Mouse (Mus musculus): Measurements from ENCODE around the gene Alms1.
"Not testable (repeated sequence)": the region's sequence is repeated elsewhere in the genome, so short reads cannot be mapped to it uniquely, and the experiment has no call there.

Alms1 gene

GRCm38 (mm10) chr6:85587396-85588143, at the start of gene Alms1:
Gene Alms1 (plus strand): TSS chr6:85587531.
- DNase-seq = peak; percentile 92 to 93

GRCm38 (mm10) chr6:85543351-85544175, 43.8 kb upstream of the Alms1 start:
- no peak for DNase-seq

GRCm38 (mm10) chr6:85544251-85544881, 43.0 kb upstream of the Alms1 start:
- DNase-seq = no peak

- DNase-seq = no peak
These were observed 39.7 kb upstream of the Alms1 start for GRCm38 (mm10) chr6:85547642-85548041.

GRCm38 (mm10) chr6:85562374-85562773, 25.0 kb upstream of the Alms1 start:
- no peak for DNase-seq

- DNase-seq = peak; percentile 32 to 36
These were observed 14.5 kb upstream of the Alms1 start for GRCm38 (mm10) chr6:85572816-85573215.

GRCm38 (mm10) chr6:85581688-85582087, 5.6 kb upstream of the Alms1 start:
- DNase-seq = no peak

- DNase-seq = no peak
These were observed 2.7 kb upstream of the Alms1 start for GRCm38 (mm10) chr6:85584612-85585011.

- peak; percentile 6 to 9 for DNase-seq
These were observed 445 bp upstream of the Alms1 start for GRCm38 (mm10) chr6:85586805-85587367.

GRCm38 (mm10) chr6:85588164-85588563, 833 bp downstream of the Alms1 start:
- DNase-seq = no peak

GRCm38 (mm10) chr6:85588568-85588967, 1.2 kb downstream of the Alms1 start:
- DNase-seq = no peak

GRCm38 (mm10) chr6:85590116-85590515, 2.8 kb downstream of the Alms1 start:
- DNase-seq = no peak

- no peak for DNase-seq
These were observed 12.0 kb downstream of the Alms1 start for GRCm38 (mm10) chr6:85599310-85599709.

- no peak for DNase-seq
These were observed 23.2 kb downstream of the Alms1 start for GRCm38 (mm10) chr6:85610511-85610910.

GRCm38 (mm10) chr6:85620826-85621225, 33.5 kb downstream of the Alms1 start:
- no peak for DNase-seq

GRCm38 (mm10) chr6:85621600-85621999, 34.3 kb downstream of the Alms1 start:
- DNase-seq = no peak

GRCm38 (mm10) chr6:85624511-85624910, 37.2 kb downstream of the Alms1 start:
- DNase-seq = no peak

- DNase-seq = no peak
These were observed 45.8 kb downstream of the Alms1 start for GRCm38 (mm10) chr6:85633165-85633564.

- no peak for DNase-seq
These were observed 65.9 kb downstream of the Alms1 start for GRCm38 (mm10) chr6:85653244-85653643.

GRCm38 (mm10) chr6:85701943-85702342, 114.6 kb downstream of the Alms1 start:
- DNase-seq = peak; percentile 65 to 74

GRCm38 (mm10) chr6:85709206-85709605, 121.9 kb downstream of the Alms1 start:
- peak in 1 of 2 experiments; percentile 16 for DNase-seq

- not testable (repeated sequence) for DNase-seq
These were observed 122.3 kb downstream of the Alms1 start for GRCm38 (mm10) chr6:85709607-85710006.

- not testable (repeated sequence) for DNase-seq
These were observed 125.8 kb downstream of the Alms1 start, which contains the start of gene Nat8f7 for GRCm38 (mm10) chr6:85713105-85713504. Gene Nat8f7 (minus strand): TSS chr6:85713205.

Measured in kidney, adult 8-10 months (tissue).